Mouse (Mus musculus): ENCODE measurements around the gene Por.

DNA sequence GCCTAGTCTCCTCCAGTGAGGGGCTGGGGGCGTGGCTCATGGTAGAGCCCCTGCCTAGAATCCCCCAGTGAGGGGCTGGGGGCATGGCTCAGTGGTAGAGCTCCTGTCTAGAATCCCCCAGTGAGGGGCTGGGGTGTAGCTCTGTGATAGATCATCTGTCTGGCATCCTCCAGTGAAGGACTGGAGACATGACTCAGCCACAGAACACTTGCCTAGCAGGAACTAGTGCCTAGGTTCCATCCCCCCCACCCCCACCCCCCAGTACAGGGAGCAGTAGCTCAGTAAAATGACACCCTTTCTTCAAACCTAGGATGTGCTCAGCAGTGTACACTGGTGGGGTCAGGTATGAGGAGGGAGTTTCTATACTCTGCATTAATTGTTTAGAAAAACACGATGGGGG, 1.0 kb downstream of the Por start:
- TF ChIP-seq CTCF (IDR thresholded peaks at IDR 0.05; ENCODE audit: low read depth), result no peak
- no peak for TF ChIP-seq EP300 (IDR thresholded peaks at IDR 0.05; ENCODE audit: low read depth)

Data from heart, postnatal 0 days (tissue).